Mouse (Mus musculus) adrenal gland, adult 2 months (tissue): ENCODE data around the gene Tff2. TPM values are rescaled to one million over a fixed set of nuclear protein-coding genes. Genes with fewer than 3 reads are reported as not detected.

Source experiments
- DNase-seq: peaks from one replicate; pipeline ENCODE4 v3.0.0; 2021
- polyA plus RNA-seq: library from polyadenylated mRNA; depleted of rRNA; stranded (reverse); fragments of >200 nt; gene quantifications from 2 replicates; pipeline ENCODE4 v1.2.3, GENCODE M21; 2012
- total RNA-seq, 2 experiments: library from RNA; stranded (reverse); gene quantifications; 2 replicates each; pipeline ENCODE4 v1.2.3; 2021

Tff2 gene
- total and polyA plus RNA-seq, 3 experiments = not detected

DNA sequence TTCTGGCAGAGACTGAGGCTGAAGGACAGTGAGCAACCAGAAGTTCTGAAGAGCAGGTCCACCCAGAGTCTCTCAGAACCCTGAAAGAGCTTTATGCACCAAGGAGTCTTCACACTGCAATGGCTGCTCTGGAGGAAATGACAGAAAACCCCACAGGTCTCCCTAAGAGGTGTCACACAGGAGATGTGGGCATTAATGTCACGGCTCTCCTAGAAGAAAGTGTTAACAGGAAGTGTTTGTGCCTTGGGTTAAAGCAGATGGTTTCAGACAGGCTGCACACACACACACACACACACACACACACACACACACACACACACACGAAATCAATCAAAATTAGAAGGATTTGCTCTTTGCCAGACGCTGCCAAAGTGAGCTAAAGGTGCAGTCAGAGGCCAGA is 7.8 kb downstream of the Tff2 start:
- no peak for DNase-seq

DNA sequence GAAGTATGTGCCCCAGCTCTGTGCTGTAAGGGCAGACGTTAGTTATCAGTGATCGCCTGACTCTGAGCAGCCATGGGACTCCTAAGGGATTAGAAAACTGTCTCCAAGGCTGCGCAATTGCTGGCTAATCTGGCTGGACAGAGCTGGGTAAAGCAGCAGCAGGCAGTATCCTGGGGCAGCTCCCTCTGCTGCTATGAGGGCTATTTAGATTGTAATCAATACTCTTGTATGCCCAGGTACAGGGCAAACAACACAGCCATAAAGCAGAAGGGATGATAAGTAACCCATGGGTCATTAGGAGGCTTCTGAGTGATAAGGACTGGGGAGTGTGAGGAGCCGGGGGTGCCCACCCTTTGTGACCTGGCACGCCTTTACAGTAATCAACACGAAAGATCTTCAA is 9.2 kb downstream of the Tff2 start:
- DNase-seq = no peak

DNA sequence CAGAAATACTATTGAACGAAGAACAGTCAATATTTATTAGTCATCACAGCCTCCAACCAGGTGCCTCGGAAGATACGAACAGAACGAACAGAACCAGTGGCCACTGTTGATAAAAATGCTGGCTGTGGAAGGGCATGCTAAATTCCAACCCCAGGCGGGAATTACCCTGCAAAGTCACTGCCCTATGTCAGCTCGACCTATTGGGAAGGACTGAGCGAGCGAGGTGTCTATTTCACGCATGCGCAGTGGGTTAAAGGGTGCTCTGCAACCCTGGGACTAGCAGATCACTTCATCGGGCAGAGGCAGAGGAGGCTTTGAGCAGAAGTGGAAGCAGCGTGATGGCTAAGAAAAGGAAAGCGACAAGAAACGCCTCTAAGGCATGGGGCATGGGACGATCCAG is 10.3 kb downstream of the Tff2 start:
- DNase-seq = no peak

DNA sequence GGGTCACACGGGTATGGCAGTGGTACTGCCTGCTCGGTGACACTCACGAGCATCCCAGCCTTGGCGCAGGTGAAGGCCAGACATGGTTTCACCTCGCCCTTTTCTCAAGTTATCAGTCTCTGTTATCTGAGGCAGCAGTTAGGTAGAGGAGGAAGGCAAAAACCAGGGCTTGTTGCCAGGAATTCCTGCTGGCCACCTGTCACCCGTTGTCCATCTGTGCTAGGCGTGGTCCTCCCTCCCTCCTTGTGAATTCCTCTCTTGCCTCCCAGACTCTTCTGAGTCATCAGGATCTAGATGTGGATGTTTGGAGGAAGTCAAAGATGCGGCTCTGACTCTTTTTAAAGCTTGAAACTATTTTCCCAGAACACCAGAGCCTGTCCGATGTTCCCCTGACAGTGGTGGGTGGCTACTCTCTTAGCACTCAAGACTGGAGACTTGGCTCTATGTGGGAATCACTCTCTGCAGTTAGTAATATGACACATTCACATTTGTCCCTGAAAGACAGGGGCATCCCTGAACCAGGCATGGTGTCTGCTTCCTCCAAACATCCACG is 12.7 kb downstream of the Tff2 start:
- no peak for DNase-seq

DNA sequence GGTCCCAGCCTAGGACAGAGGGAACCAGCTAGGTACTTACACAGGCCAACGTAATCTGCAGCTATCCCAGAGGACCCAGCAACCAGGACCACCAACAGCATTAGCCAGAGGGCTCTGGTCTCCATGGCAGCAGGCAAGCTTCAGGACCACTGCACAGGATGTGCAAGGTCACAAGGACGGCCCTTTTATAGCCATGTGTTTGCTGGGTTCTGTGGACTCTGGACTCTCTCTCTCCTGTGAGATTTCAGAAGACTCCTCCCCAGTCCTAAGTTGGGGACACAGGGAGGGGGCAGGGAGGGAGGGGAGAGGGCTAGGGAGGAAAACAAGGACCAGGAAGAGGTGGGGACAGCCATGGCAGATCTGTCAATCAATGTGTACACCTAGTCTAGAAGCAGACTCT is 14.6 kb downstream of the Tff2 start, which contains the start of gene Tff3:
Tff3 (minus strand) TSS at position 195 of the 400 bp plus-strand sequence.
- DNase-seq = no peak

DNA sequence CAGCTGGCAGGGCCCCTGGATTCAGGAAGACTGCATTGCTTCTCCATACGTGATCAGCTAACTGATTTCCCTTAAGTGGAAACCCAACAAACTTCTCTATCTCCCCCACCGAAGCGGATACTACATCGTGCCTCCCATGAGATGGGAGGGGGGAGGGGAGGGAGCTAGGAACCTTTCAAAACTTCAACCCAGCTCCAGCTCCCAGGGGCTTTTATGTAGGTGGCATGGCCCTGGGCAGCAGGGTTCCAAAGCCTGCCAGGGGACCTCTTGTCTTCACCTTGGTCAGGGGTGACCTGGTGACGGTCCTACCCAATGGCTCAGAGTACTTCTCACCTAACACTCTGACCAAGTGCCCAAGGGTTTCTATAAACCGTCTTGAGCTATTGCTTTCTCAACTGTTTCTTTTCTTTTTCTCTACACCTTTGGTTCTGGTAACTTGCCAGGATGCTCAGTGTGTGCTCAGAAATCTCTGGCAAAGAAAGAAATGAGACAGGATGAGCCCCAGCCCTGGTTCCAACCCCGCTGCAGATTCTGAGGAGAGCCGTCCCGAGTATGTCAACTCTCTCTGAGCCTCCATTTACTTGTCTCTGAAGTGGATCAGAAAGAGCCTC is 15.3 kb downstream of the Tff2 start:
- no peak for DNase-seq

DNA sequence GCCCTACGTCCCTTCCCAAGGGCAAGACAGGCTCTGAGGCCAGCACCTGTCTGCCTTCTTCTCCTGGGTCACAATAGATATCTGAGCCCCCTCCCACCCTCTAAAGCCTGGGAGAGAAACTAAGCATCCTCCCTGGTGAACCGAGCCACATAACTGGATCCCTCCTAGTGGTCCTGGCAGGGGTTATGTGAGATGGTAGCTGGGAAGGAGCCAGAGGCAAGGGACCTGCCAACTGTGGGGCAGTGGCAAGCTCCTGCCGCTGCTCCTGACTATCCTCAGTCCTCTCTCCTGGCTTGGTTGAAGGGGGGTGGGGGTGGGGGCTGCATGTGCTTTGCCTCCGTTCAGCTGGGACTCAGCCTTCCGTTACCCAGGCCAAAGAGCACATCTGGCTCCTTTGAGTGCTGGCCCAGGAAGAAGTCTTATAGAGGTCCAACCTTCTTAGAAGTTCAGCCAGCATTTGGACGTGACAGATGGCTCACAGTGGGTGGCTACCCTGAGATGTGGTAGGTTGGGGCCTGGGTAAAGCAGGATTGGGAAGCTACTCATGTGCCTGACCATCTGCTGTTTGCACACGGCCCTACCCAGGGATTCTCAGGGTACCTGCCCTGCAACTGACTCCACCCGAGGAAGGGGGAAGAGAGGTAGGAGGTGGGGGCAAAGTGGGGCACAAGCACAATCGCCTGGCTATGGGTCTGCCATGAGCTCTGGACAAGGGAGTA is 18.4 kb downstream of the Tff2 start:
- DNase-seq = no peak

DNA sequence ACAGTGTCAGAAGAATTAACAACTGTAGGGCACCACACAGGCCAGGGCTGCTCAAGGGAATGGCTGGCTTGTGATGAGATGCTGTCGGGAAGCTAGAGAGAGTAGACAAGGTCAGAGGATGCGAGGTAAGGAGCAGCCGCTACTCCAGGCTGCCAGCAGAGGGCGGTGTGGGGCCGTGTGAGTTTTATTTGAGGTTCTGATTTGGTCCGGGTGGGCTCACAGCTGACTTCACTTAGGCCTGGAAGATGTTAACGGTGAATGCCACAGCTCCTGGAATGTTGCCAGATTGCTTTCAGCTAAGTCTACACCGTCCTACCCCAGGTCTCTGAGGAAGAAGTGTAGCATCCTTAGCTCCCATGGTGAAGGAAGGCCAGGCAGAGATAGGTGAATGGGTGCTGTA is 22.1 kb downstream of the Tff2 start:
- DNase-seq = peak; percentile 10

DNA sequence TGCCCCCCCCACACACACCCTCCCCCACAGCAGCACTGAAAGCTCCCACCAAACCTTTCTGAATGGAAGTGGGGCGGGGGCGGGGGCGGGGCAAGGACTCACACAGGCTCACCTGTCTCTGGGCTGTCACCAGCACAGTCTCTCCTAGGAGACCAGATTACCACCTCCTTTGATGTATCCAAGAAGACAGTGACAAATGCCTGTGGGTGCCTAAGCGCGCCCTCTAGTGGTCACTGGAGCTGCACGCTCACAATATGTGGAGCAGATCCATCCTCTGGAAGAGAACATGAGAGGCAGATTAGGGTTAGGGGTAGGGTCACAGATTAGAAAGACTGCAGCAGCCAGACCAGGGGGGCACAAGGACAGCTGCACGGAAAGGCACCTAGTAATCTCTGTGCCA is 24.7 kb downstream of the Tff2 start:
- DNase-seq = peak; percentile 60

DNA sequence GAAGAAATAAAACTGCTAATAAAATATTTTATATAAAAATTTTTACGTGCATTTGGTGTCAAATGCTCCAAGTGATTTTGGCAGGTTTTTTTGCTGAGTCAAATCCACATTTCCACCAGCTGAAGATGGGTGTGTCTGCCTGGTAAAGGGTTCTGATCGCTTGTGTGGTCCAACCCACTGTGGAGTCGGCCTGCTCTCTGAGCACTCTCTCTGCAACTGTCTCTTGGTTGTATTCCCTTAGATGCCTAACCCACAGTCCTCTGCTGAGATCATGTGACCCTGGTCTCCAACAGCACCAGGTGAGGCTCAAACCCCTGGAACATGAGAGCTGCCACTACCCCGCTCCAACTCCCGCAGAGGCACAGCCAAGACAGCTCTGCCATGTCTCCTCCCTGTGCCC is 26.1 kb downstream of the Tff2 start:
- no peak for DNase-seq

DNA sequence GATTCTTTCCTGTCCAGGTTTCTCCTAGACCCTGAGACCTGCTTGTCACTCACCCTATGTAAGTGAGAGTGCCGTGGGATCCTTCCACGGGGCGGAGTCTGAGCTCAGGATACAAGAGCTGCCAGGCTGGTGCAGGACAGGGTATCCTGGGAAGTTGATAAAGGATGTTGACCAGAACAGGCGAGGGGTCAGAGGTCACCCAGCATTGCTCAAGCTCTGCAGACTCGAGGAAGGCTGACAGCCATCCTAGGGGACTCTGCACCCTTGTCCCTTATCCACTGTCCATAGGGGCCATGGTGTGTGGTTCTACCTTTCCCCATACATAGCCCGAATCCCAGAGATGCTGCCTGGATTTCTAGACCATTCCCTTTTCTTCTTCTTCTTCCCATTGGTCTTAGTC is 28.0 kb downstream of the Tff2 start:
- no peak for DNase-seq

DNA sequence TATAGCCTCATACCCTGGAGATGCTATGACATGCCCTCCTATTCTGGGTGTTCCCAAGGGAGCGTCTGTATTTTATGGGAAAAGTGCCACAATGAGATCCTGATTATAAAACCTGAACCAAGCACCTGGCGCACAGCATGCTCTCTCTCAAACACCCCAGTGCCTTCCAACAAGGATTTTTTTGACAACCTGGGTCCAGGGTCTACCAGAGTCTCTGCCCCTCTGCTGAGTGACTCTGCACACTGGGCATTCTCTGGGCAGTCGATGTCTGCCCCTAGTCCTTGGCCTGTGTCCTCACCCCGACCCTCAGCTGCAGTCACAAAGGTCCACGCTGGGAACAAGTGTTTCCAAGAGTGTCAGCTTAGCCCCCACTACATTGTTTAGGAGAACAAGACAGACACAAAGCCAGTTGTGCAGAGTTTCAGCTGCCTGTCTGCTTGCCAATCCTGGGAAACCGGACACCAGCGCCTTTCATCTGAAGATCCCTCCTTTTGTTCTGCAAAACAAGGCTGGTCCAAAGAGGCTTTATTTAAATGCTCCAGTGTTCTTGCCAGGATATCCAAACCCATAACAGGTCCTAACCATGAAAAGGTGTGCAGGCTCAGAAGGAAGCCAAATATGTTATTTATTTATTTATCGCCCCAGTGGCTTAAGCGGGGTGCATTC is 30.8 kb downstream of the Tff2 start:
- no peak for DNase-seq

DNA sequence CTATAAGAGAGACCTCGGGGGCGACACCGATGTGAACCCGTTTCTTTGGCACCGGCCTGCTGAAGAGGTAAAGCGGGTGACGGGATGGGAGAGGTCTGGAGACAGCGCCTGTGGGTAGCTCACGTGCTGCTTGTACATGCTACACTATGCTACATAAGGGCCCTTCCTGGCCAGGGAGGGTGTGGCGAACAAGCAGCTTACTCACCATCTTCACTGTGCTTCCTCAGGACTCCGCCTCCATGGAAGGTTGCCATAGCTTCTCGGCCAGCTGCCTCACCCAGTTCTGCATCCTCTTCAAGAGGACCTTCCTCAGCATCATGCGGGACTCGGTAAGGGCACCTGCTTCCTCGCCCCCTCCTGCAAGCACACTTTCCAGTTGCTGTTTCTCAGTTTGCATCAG is 35.7 kb downstream of the Tff2 start:
- no peak for DNase-seq

DNA sequence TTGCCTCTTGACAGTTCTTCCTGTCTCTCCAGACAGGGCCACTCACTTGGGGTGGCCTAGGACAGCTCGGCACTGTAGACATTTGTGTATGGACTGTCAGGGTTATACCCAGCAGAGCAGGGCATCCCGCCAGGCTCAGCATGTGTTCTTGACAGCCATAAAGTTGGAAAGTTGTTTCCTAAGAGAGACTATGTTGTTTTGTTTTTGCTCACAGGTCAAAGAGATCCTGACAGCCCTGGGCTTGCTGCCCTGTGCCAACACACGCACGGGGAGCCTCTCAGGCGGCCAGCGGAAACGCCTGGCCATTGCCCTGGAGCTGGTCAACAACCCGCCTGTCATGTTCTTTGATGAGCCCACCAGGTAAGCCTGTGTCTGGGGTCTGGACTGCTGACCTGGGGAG is 40.3 kb downstream of the Tff2 start:
- DNase-seq = peak; percentile 29

DNA sequence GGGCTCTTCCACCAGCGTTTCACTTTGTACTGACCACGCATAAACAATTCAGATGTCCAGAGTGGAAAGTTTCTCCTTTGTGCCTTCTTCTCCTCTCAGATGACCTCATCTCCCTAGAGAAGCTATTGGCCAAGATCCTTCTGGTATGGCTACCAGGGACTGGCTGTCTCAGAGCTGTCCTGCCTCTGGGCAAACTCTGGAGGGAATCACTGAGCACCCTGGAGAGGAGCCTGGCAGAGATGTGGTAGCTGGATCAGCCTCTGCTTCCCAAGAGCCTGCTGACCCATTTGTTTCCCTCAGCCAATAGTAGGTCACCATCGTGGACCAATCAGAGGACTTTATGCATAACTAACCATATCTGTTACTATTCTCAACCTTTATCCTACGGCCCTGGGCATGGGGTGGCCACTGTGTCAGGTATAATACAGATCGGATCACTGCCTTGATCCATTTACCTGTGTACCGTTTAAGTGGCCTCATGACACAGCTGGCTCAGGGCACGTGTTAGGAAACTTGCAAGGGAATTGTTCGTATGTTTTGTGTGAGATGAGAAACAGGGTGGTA is 41.0 kb downstream of the Tff2 start:
- peak; percentile 40 for DNase-seq

DNA sequence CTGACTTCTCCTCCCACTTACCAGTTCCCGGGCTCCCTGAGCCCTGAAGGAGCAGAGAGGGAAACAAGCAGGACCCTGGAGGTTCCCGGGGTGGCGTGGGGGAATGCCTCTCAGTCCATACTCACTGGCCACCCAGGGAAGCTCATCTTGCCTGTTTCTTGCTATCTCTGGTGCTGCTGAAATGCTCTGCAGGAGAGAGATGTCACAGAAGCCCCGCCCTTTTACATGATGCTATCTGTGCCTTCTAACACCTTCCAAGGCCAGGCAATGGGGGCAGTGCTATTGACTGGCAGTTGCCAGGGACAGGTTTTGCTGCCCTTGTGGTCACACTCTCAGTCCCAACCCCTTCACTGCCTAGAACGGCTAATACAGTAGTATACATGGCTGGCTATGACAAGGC is 45.3 kb downstream of the Tff2 start:
- no peak for DNase-seq

DNA sequence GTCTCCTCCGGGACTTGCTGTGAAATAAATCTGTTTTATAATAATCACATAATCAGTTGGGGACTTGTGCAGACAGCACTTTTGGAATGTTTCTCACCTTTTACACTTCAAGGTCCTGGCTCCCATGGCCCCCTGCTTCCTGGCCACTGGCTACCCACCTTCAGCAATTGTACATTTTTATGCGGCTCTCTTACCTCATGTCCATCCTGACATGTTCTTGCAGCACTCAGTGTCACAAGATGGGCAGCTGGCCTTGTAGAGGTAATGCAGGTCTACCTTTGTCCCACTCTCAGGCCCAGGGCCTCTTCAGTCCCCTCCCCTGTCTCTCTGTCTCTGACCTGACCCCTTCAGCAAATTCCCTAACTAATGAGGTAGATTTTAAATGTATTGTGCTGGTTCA is 47.2 kb downstream of the Tff2 start:
- no peak for DNase-seq

DNA sequence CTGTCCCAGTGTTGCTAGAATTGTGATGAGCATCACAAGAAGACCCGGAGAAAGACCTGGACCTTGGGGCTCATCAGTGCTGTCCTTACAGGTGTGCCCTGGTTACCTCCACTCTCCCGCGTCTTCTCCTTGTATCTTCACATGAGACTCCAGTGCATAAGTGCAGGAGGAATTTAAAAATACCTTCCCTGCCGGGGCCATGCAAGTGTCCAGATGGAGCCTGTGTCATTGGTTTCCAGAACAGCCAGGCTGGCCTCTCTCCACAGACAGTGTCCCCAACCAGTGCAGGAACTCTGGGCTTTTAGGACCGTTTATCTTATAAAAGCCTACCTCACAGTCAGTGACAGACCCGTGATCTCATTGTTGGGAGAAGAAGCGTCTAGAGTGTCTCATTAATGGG is 48.5 kb downstream of the Tff2 start:
- DNase-seq = no peak

DNA sequence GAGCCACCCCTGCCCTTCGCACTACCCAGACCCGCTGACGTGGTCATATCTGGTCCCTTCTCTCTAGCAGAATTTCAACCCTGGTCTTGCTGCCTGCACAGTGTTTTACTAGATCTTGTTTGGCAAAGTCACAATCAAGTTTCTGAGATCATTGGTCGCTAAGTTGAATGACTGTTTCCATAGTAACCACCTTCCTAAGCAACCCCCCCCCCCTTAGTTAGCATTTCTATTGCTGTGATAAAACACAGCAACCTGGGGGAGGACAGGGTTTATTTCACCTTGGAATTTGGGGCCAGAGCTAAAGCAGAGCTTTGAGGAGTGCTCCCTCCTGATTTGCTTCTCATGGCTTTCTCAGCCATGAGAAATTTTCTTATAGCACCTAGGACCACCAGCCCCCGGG is 49.3 kb downstream of the Tff2 start:
- no peak for DNase-seq
